Mouse (Mus musculus) gastrocnemius, postnatal 14 days (tissue): ENCODE measurements at regions not wholly inside any gene's neighbourhood (a gene's known extent, or its start where the extent isn't known, plus 50 kb on each side); places are given as distances from the start of the nearest gene placed in this dataset.
A peak's percentile ranks its signal among the peaks of the same experiment; 100 is the strongest.
"Not testable (repeated sequence)": the region's sequence is repeated elsewhere in the genome, so short reads cannot be mapped to it uniquely, and the experiment has no call there.

ENCODE experiments used
- DNase-seq: peaks from one replicate; pipeline ENCODE4 v3.0.0; 2021; ENCODE audit warnings: mixed read lengths
- intact Hi-C: fragments of 180-260 bp; cut with DNase I; formaldehyde crosslinking; loops from one replicate; pipeline ENCODE4 v1.15.1; 2025; ENCODE audit warnings: low total_unique reads

GRCm38 (mm10) chr2:71597956-71598355 lies 51.4 kb upstream of the Dlx2 start:
- no peak for DNase-seq

GRCm38 (mm10) chr2:71598368-71598767 lies 51.8 kb upstream of the Dlx2 start:
- intact Hi-C loops, result loop anchor here (2.0 kb wide), 1 partner anchor 214 kb away; no protein-coding TSS in a partner anchor
- no peak for DNase-seq

More at GRCm38 (mm10) chr2:71597956-71598355, 51.4 kb upstream of the Dlx2 start:
- intact Hi-C loops, result loop anchor here (2.0 kb wide), 1 partner anchor 215 kb away; no protein-coding TSS in a partner anchor

- peak; percentile 71 for DNase-seq
- intact Hi-C loops, result loop anchor here (2.0 kb wide), 1 partner anchor 214 kb away; no protein-coding TSS in a partner anchor
Observed at GRCm38 (mm10) chr2:71598778-71599177, 52.2 kb upstream of the Dlx2 start.

- DNase-seq, result no peak
- intact Hi-C loops, result no loop called here
Observed at GRCm38 (mm10) chr2:71600213-71600612, 53.7 kb upstream of the Dlx2 start.

- intact Hi-C loops, result no loop called here
- DNase-seq, result no peak
Observed at GRCm38 (mm10) chr2:71600999-71601398, 54.4 kb upstream of the Dlx2 start.

GRCm38 (mm10) chr2:71603796-71604195 lies 57.2 kb upstream of the Dlx2 start:
- intact Hi-C loops, DNase-seq: not testable (repeated sequence)

- intact Hi-C loops, result no loop called here
- no peak for DNase-seq
Observed at GRCm38 (mm10) chr2:71605606-71606005, 59.1 kb upstream of the Dlx2 start.

- intact Hi-C loops, result no loop called here
- DNase-seq, result no peak
Observed at GRCm38 (mm10) chr2:71607087-71607502, 60.5 kb upstream of the Dlx2 start.

GRCm38 (mm10) chr2:71613216-71613615 lies 66.7 kb upstream of the Dlx2 start:
- intact Hi-C loops, result no loop called here
- DNase-seq, result no peak

- intact Hi-C loops, result no loop called here
- DNase-seq, result no peak
Observed at GRCm38 (mm10) chr2:71616526-71616925, 70.0 kb upstream of the Dlx2 start.

- DNase-seq, result no peak
- intact Hi-C loops, result no loop called here
Observed at GRCm38 (mm10) chr2:71621458-71621857, 74.9 kb upstream of the Dlx2 start.

- no peak for DNase-seq
- intact Hi-C loops, result no loop called here
Observed at GRCm38 (mm10) chr2:71622532-71623099, 76.1 kb upstream of the Dlx2 start.

- no peak for DNase-seq
- intact Hi-C loops, result no loop called here
Observed at GRCm38 (mm10) chr2:71623134-71623533, 76.6 kb upstream of the Dlx2 start.

GRCm38 (mm10) chr2:71625298-71625902 lies 78.8 kb upstream of the Dlx2 start:
- DNase-seq, result no peak
- intact Hi-C loops, result no loop called here

- no peak for DNase-seq
- intact Hi-C loops, result no loop called here
Observed at GRCm38 (mm10) chr2:71626404-71626803, 79.8 kb upstream of the Dlx2 start.

GRCm38 (mm10) chr2:71627097-71627755 lies 80.7 kb upstream of the Dlx2 start:
- intact Hi-C loops, result no loop called here
- DNase-seq, result no peak

- DNase-seq, result no peak
- intact Hi-C loops, result no loop called here
Observed at GRCm38 (mm10) chr2:71628821-71629220, 82.3 kb upstream of the Dlx2 start.

GRCm38 (mm10) chr2:71629301-71630142 lies 83.0 kb upstream of the Dlx2 start:
- DNase-seq, result peak; percentile 45
- intact Hi-C loops, result no loop called here

- intact Hi-C loops, result no loop called here
- no peak for DNase-seq
Observed at GRCm38 (mm10) chr2:71630143-71630463, 83.5 kb upstream of the Dlx2 start.

GRCm38 (mm10) chr2:71633471-71633870 lies 86.9 kb upstream of the Dlx2 start:
- intact Hi-C loops, result no loop called here

More at GRCm38 (mm10) chr2:71633471-71633870, 86.9 kb upstream of the Dlx2 start:
- DNase-seq, result no peak
